In the genomic region with DNA sequence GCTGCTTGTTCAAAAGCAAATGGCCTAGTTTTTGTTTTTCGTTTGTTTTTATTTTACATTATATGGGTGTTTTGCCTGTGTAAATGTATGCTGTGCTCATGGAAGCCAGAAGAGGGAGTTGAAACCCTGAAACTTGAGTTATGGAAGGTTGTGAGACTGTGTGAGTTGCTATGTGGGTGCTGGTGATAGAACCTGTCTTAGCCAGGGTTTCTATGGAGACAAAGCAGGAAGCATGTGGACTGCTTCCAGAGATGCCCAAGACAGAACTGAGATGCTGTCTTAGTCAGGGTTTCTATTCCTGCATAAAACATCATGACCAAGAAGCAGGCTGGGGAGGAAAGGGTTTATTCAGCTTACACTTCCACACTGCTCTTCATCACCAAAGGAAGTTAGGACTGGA, we compare ENCODE assay signal across 9 mouse cellular contexts.
"Had no signal": no experiment of that assay in that cellular context is flagged by ENCODE, and none has a peak within 500 bp of the region (broad histone marks: within the 10 kb centered on the region; RNA-seq: fewer than 3 reads in every experiment).

No protein-coding gene starts in this region.

- DNase-seq: kidney, adult 2 months; kidney, postnatal 25 days; liver, postnatal 0 days; lung, embryonic 14.5 days; midbrain, embryonic 14.5 days; spleen, adult 18-20 months; thymus, postnatal 25 days had no signal

- ATAC-seq: intestine, postnatal 0 days; liver, postnatal 0 days; lung, postnatal 0 days had no signal
